Mouse (Mus musculus) hindbrain, embryonic 11.5 days (tissue): ENCODE measurements at regions not wholly inside any gene's neighbourhood (a gene's known extent, or its start where the extent isn't known, plus 50 kb on each side); places are given as distances from the start of the nearest gene placed in this dataset.

Experiments used
- ATAC-seq: fragments of 200-750 bp; cut with Nextera tagmentation; 2 replicates; pipeline ENCODE4 v1.8.0; 2017; ENCODE audit warnings: mild to moderate bottlenecking, moderate TSS enrichment, moderate library complexity; ENCODE audit not compliant: low FRiP score
- DNase-seq: peaks from one replicate; pipeline ENCODE4 v3.0.0-alpha.2; 2015; ENCODE audit warnings: low spot score
- H3K27ac ChIP-seq: fragments of 300-500 bp; sonication (generic); 2 replicates; pipeline ENCODE4 v1.5.1; 2014; ENCODE audit warnings: mild to moderate bottlenecking, low read depth, low read length
- H3K27me3 ChIP-seq: fragments of 300-500 bp; sonication (generic); 2 replicates; pipeline ENCODE4 v1.6.1; 2014; ENCODE audit warnings: mild to moderate bottlenecking, low read length, moderate library complexity, mixed read lengths; ENCODE audit not compliant: control insufficient read depth, insufficient read depth
- H3K36me3 ChIP-seq: fragments of 300-500 bp; sonication (generic); 2 replicates; pipeline ENCODE4 v1.6.1; 2014; ENCODE audit warnings: mild to moderate bottlenecking, low read length, moderate library complexity, mixed read lengths; ENCODE audit not compliant: control insufficient read depth, insufficient read depth
- H3K4me1 ChIP-seq: fragments of 300-500 bp; sonication (generic); replicated peaks from 2 replicates; pipeline ENCODE4 v1.6.1; 2014; ENCODE audit warnings: low read length, mixed read lengths; ENCODE audit not compliant: control insufficient read depth, insufficient read depth
- H3K4me2 ChIP-seq: fragments of 300-500 bp; sonication (generic); replicated peaks from 2 replicates; pipeline ENCODE4 v1.6.1; 2014; ENCODE audit warnings: mild to moderate bottlenecking, low read depth, low read length
- H3K4me3 ChIP-seq: fragments of 300-500 bp; sonication (generic); 2 replicates; pipeline ENCODE4 v1.5.1; 2014; ENCODE audit warnings: low read depth, low read length
- H3K9ac ChIP-seq: fragments of 300-500 bp; sonication (generic); 2 replicates; pipeline ENCODE4 v1.6.1; 2014; ENCODE audit warnings: low read depth, low read length
- H3K9me3 ChIP-seq: fragments of 300-500 bp; sonication (generic); 2 replicates; pipeline ENCODE4 v1.6.1; 2016; ENCODE audit warnings: low read length; ENCODE audit not compliant: control insufficient read depth
- whole genome bisulfite sequencing: fragments of 180-500 bp; shearing (Covaris S2); extraction: QIAGEN DNeasy Blood & Tissue Kit; methylation state at CpG from one replicate; pipeline ENCODE4 v1.1.7; 2014; 5-methylcytosine and 5-hydroxymethylcytosine counted together

GRCm38 (mm10) chr6:67105386-67105785 is 68.1 kb upstream of the Gadd45a start:
- Histone ChIP-seq H3K27ac (no peak overlapping the region), H3K9ac (no peak overlapping the region), H3K27me3 (no peaks in the 10 kb centered on the region), H3K4me3 (no peak overlapping the region), H3K36me3 (no peaks in the 10 kb centered on the region), H3K4me1 (no peaks in the 10 kb centered on the region), H3K9me3 (no peaks in the 10 kb centered on the region), H3K4me2 (no peak overlapping the region)
- DNase-seq (no peak), ATAC-seq (no peak)
- WGBS = 11% methylated on average over 4 of the region's 4 CpGs

- H3K4me1 ChIP-seq = no peaks in the 10 kb centered on the region
- no peaks in the 10 kb centered on the region for H3K9me3 ChIP-seq
- H3K27ac ChIP-seq = no peak overlapping the region
- 87% methylated on average over 3 of the region's 3 CpGs for WGBS
- H3K36me3 ChIP-seq = no peaks in the 10 kb centered on the region
- H3K4me2 ChIP-seq = no peak overlapping the region
- no peak overlapping the region for H3K9ac ChIP-seq
- DNase-seq (no peak), ATAC-seq (no peak)
- no peaks in the 10 kb centered on the region for H3K27me3 ChIP-seq
- H3K4me3 ChIP-seq = no peak overlapping the region
Measured at GRCm38 (mm10) chr6:67104205-67104604, 66.9 kb upstream of the Gadd45a start.

- DNase-seq (no peak), ATAC-seq (no peak)
- Histone ChIP-seq H3K27ac (no peak overlapping the region), H3K9me3 (no peaks in the 10 kb centered on the region), H3K36me3 (no peaks in the 10 kb centered on the region), H3K9ac (no peak overlapping the region), H3K27me3 (no peaks in the 10 kb centered on the region), H3K4me2 (no peak overlapping the region), H3K4me3 (no peak overlapping the region), H3K4me1 (no peaks in the 10 kb centered on the region)
- 53% methylated on average over 11 of the region's 11 CpGs for WGBS
Measured at GRCm38 (mm10) chr6:67102541-67103134, 65.4 kb upstream of the Gadd45a start.

GRCm38 (mm10) chr6:67102014-67102413 is 64.8 kb upstream of the Gadd45a start:
- Histone ChIP-seq H3K4me2 (no peak overlapping the region), H3K4me3 (no peak overlapping the region), H3K27ac (no peak overlapping the region), H3K36me3 (no peaks in the 10 kb centered on the region), H3K27me3 (no peaks in the 10 kb centered on the region), H3K4me1 (no peaks in the 10 kb centered on the region), H3K9ac (no peak overlapping the region), H3K9me3 (no peaks in the 10 kb centered on the region)
- WGBS = 86% methylated on average over 4 of the region's 4 CpGs
- no peak for DNase-seq
- no peak for ATAC-seq

GRCm38 (mm10) chr6:67094426-67094825 is 57.2 kb upstream of the Gadd45a start:
- no peak overlapping the region for H3K27ac ChIP-seq
- no peak overlapping the region for H3K4me2 ChIP-seq
- no peaks in the 10 kb centered on the region for H3K4me1 ChIP-seq
- WGBS = 75% methylated on average over 3 of the region's 3 CpGs
- no peaks in the 10 kb centered on the region for H3K9me3 ChIP-seq
- no peak for DNase-seq
- no peak for ATAC-seq
- H3K4me3 ChIP-seq = no peak overlapping the region
- no peak overlapping the region for H3K9ac ChIP-seq
- no peaks in the 10 kb centered on the region for H3K36me3 ChIP-seq
- no peaks in the 10 kb centered on the region for H3K27me3 ChIP-seq

GRCm38 (mm10) chr6:67093128-67093527 is 55.9 kb upstream of the Gadd45a start:
- WGBS = 77% methylated on average over 1 of the region's 1 CpGs
- H3K27ac ChIP-seq = no peak overlapping the region
- H3K36me3 ChIP-seq = no peaks in the 10 kb centered on the region
- no peaks in the 10 kb centered on the region for H3K9me3 ChIP-seq
- H3K27me3 ChIP-seq = no peaks in the 10 kb centered on the region
- H3K4me1 ChIP-seq = no peaks in the 10 kb centered on the region
- H3K4me2 ChIP-seq = no peak overlapping the region
- H3K9ac ChIP-seq = no peak overlapping the region
- H3K4me3 ChIP-seq = no peak overlapping the region
- no peak for DNase-seq
- ATAC-seq = no peak

GRCm38 (mm10) chr6:67090150-67090549 is 52.9 kb upstream of the Gadd45a start:
- no peak overlapping the region for H3K4me3 ChIP-seq
- no peak overlapping the region for H3K27ac ChIP-seq
- DNase-seq (no peak), ATAC-seq (no peak)
- no peaks in the 10 kb centered on the region for H3K9me3 ChIP-seq
- no peaks in the 10 kb centered on the region for H3K4me1 ChIP-seq
- H3K4me2 ChIP-seq = no peak overlapping the region
- no peaks in the 10 kb centered on the region for H3K36me3 ChIP-seq
- 86% methylated on average over 4 of the region's 4 CpGs for WGBS
- H3K9ac ChIP-seq = no peak overlapping the region
- H3K27me3 ChIP-seq = no peaks in the 10 kb centered on the region

GRCm38 (mm10) chr6:67089530-67090140 is 52.4 kb upstream of the Gadd45a start:
- no peak overlapping the region for H3K9ac ChIP-seq
- no peaks in the 10 kb centered on the region for H3K9me3 ChIP-seq
- H3K36me3 ChIP-seq = no peaks in the 10 kb centered on the region
- 75% methylated on average over 3 of the region's 3 CpGs for WGBS
- H3K4me3 ChIP-seq = no peak overlapping the region
- no peak overlapping the region for H3K4me2 ChIP-seq
- DNase-seq = no peak
- no peaks in the 10 kb centered on the region for H3K4me1 ChIP-seq
- ATAC-seq = no peak
- no peak overlapping the region for H3K27ac ChIP-seq
- no peaks in the 10 kb centered on the region for H3K27me3 ChIP-seq

- Histone ChIP-seq H3K9ac (no peak overlapping the region), H3K9me3 (no peaks in the 10 kb centered on the region), H3K4me2 (no peak overlapping the region), H3K4me1 (no peaks in the 10 kb centered on the region), H3K27ac (no peak overlapping the region), H3K4me3 (no peak overlapping the region), H3K36me3 (no peaks in the 10 kb centered on the region), H3K27me3 (no peaks in the 10 kb centered on the region)
- ATAC-seq (no peak), DNase-seq (no peak)
- WGBS = 73% methylated on average over 21 of the region's 21 CpGs
Measured at GRCm38 (mm10) chr6:67088741-67089455, 51.6 kb upstream of the Gadd45a start.
